Mouse (Mus musculus) embryonic facial prominence, embryonic 11.5 days (tissue): ENCODE results near the gene Sprr2a3. TPM values are rescaled to one million over a fixed set of nuclear protein-coding genes. Genes with fewer than 3 reads are reported as not detected.
"Not testable (repeated sequence)": the region's sequence is repeated elsewhere in the genome, so short reads cannot be mapped to it uniquely, and the experiment has no call there.

Experiments
- ATAC-seq: fragments of 200-750 bp; cut with Nextera tagmentation; replicated peaks from 2 replicates; pipeline ENCODE4 v1.8.0; 2017; ENCODE audit warnings: low read depth; ENCODE audit not compliant: insufficient number of reproducible peaks, low FRiP score, low TSS enrichment
- DNase-seq: peaks from one replicate; pipeline ENCODE4 v3.0.0-alpha.2; 2015; ENCODE audit warnings: low spot score
- H3K27ac ChIP-seq: fragments of 300-500 bp; sonication (generic); replicated peaks from 2 replicates; pipeline ENCODE4 v1.5.1; 2014; ENCODE audit warnings: mild to moderate bottlenecking, low read depth, low read length, control low read depth
- H3K27me3 ChIP-seq: fragments of 300-500 bp; sonication (generic); 2 replicates; pipeline ENCODE4 v1.6.1; 2014; ENCODE audit warnings: mild to moderate bottlenecking, low read length, moderate library complexity, mixed read lengths; ENCODE audit not compliant: control insufficient read depth, insufficient read depth
- H3K36me3 ChIP-seq: fragments of 300-500 bp; sonication (generic); replicated peaks from 2 replicates; pipeline ENCODE4 v1.6.1; 2014; ENCODE audit warnings: low read depth, mild to moderate bottlenecking, low read length, moderate library complexity, mixed read lengths; ENCODE audit not compliant: control insufficient read depth, insufficient read depth
- H3K4me1 ChIP-seq: fragments of 300-500 bp; sonication (generic); 2 replicates; pipeline ENCODE4 v1.6.1; 2014; ENCODE audit warnings: low read length, mixed read lengths; ENCODE audit not compliant: control insufficient read depth, insufficient read depth
- H3K4me2 ChIP-seq: fragments of 300-500 bp; sonication (generic); 2 replicates; pipeline ENCODE4 v1.6.1; 2014; ENCODE audit warnings: low read depth, mild to moderate bottlenecking, control low read depth, low read length, moderate library complexity
- H3K4me3 ChIP-seq: fragments of 300-500 bp; sonication (generic); 2 replicates; pipeline ENCODE4 v1.5.1; 2014; ENCODE audit warnings: low read depth, low read length, control low read depth
- H3K9ac ChIP-seq: fragments of 300-500 bp; sonication (generic); replicated peaks from 2 replicates; pipeline ENCODE4 v1.6.1; 2014; ENCODE audit warnings: mild to moderate bottlenecking, control low read depth, low read length
- H3K9me3 ChIP-seq: fragments of 300-500 bp; sonication (generic); replicated peaks from 2 replicates; pipeline ENCODE4 v1.6.1; 2016; ENCODE audit warnings: mild to moderate bottlenecking, low read length, inconsistent platforms, mixed read lengths; ENCODE audit not compliant: control insufficient read depth
- WGBS: fragments of 180-500 bp; shearing (Covaris S2); extraction: QIAGEN DNeasy Blood & Tissue Kit; methylation state at CpG from one replicate; pipeline ENCODE4 v1.1.7; 2014; 5-methylcytosine and 5-hydroxymethylcytosine counted together
- polyA plus RNA-seq: library from polyadenylated mRNA; unstranded; fragments of >200 nt; fragmentation: Nextera tagmentation; extraction: Ambion mirVana; gene quantifications from 2 replicates; pipeline ENCODE4 v1.2.1, GENCODE M21; 2014

The Sprr2a3 gene
- polyA plus RNA-seq, 1 experiment from 2014 or later = not detected

- 0 out of 2 replicates have a peak, but pooled peaks have one; percentile 41 for ATAC-seq
- not testable (repeated sequence) for H3K4me1 ChIP-seq, DNase-seq, H3K9me3 ChIP-seq, H3K9ac ChIP-seq, H3K4me2 ChIP-seq, H3K4me3 ChIP-seq, H3K27me3 ChIP-seq, H3K36me3 ChIP-seq, H3K27ac ChIP-seq
- no CpG with 5 or more reads among the region's 8 CpGs for WGBS
These were observed 31.4 kb upstream of the Sprr2a3 start for GRCm38 (mm10) chr3:92253860-92254259.

- H3K27ac ChIP-seq, H3K4me3 ChIP-seq, H3K9ac ChIP-seq, H3K9me3 ChIP-seq, DNase-seq, H3K36me3 ChIP-seq, H3K27me3 ChIP-seq, H3K4me1 ChIP-seq, H3K4me2 ChIP-seq: not testable (repeated sequence)
- ATAC-seq = 0 out of 2 replicates have a peak, but pooled peaks have one; percentile 57
These were observed 26.7 kb upstream of the Sprr2a3 start for GRCm38 (mm10) chr3:92258526-92258925.

GRCm38 (mm10) chr3:92263462-92263861, 21.8 kb upstream of the Sprr2a3 start:
- H3K27ac ChIP-seq, H3K4me3 ChIP-seq, H3K4me2 ChIP-seq, H3K36me3 ChIP-seq, DNase-seq, H3K4me1 ChIP-seq, H3K9ac ChIP-seq, H3K9me3 ChIP-seq, ATAC-seq, H3K27me3 ChIP-seq: not testable (repeated sequence)
- no CpG with 5 or more reads among the region's 2 CpGs for WGBS

- not testable (repeated sequence) for DNase-seq, H3K9me3 ChIP-seq, H3K9ac ChIP-seq, H3K4me1 ChIP-seq, H3K27me3 ChIP-seq, H3K36me3 ChIP-seq, H3K27ac ChIP-seq, H3K4me3 ChIP-seq, H3K4me2 ChIP-seq
- WGBS = no CpG with 5 or more reads among the region's 4 CpGs
- 0 out of 2 replicates have a peak, but pooled peaks have one; percentile 24 for ATAC-seq
These were observed 13.7 kb upstream of the Sprr2a3 start for GRCm38 (mm10) chr3:92271414-92271985.

GRCm38 (mm10) chr3:92273504-92273903, 11.7 kb upstream of the Sprr2a3 start:
- DNase-seq, H3K36me3 ChIP-seq, H3K4me3 ChIP-seq, H3K27ac ChIP-seq, ATAC-seq, H3K4me1 ChIP-seq, H3K9me3 ChIP-seq, H3K27me3 ChIP-seq, H3K4me2 ChIP-seq, H3K9ac ChIP-seq: not testable (repeated sequence)

- not testable (repeated sequence) for H3K4me3 ChIP-seq, DNase-seq, H3K4me2 ChIP-seq, ATAC-seq, H3K9ac ChIP-seq, H3K27ac ChIP-seq, H3K27me3 ChIP-seq, H3K4me1 ChIP-seq, H3K9me3 ChIP-seq, H3K36me3 ChIP-seq
- no CpG with 5 or more reads among the region's 1 CpGs for WGBS
These were observed 11.2 kb upstream of the Sprr2a3 start for GRCm38 (mm10) chr3:92274018-92274417.

GRCm38 (mm10) chr3:92279663-92280062, 5.6 kb upstream of the Sprr2a3 start:
- not testable (repeated sequence) for H3K4me2 ChIP-seq, H3K36me3 ChIP-seq

GRCm38 (mm10) chr3:92280963-92281606, 4.1 kb upstream of the Sprr2a3 start:
- 94% methylated on average over 5 of the region's 12 CpGs for WGBS
- not testable (repeated sequence) for H3K4me3 ChIP-seq, H3K9ac ChIP-seq, ATAC-seq, DNase-seq, H3K27ac ChIP-seq, H3K27me3 ChIP-seq, H3K9me3 ChIP-seq, H3K4me1 ChIP-seq, H3K36me3 ChIP-seq, H3K4me2 ChIP-seq

More at GRCm38 (mm10) chr3:92279663-92280062, 5.6 kb upstream of the Sprr2a3 start:
- not testable (repeated sequence) for H3K27me3 ChIP-seq, H3K9ac ChIP-seq, ATAC-seq, H3K27ac ChIP-seq, H3K9me3 ChIP-seq, H3K4me3 ChIP-seq, DNase-seq, H3K4me1 ChIP-seq
